Mouse (Mus musculus) frontal cortex, postnatal 36 days (tissue): ENCODE measurements at regions not wholly inside any gene's neighbourhood (a gene's known extent, or its start where the extent isn't known, plus 50 kb on each side); places are given as distances from the start of the nearest gene placed in this dataset.
A peak's percentile ranks its signal among the peaks of the same experiment; 100 is the strongest.
"Not testable (repeated sequence)": the region's sequence is repeated elsewhere in the genome, so short reads cannot be mapped to it uniquely, and the experiment has no call there.

Experiments
- DNase-seq, 2 experiments: peaks; one replicate each; pipeline ENCODE4 v3.0.0; 2022; ENCODE audit warnings: low spot score in 2 of 2

DNA sequence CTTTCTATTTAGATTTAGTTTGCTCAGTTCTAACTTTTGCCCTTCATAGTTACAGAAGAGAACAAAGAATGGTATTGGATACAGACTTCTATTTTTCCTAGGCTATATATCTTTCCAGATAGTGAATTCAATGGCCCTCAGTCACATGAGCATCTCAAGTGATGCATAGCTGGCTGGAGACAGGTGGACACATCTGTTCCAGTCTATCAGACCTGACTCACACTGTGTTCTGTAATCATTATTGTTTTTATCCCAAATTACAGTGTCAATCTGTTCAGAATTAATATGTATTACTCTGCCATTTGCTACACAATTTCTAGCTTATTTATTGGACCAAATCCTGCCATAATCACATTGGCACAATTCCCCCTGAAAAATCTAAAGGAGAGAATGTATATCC, 298.0 kb upstream of the Foxg1 start:
- no peak for DNase-seq

DNA sequence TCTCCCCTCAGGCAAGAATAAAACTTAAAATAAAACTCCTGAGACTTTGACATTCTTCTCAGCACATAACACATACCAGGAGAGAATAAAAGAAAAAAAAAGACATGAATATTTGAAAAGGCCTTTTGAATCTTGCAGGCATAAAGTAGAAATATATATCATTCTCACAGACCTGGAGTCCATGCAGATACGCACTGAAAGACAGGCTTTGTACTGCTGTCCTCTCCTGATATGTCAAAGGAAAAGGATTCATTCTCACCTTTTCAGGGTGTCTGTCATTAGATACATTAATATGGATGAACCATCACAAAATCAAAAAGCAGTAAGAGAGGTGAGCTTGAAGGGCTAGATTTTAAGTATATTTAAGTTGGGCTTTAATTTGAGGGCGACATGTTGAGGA, 296.4 kb upstream of the Foxg1 start:
- no peak for DNase-seq

DNA sequence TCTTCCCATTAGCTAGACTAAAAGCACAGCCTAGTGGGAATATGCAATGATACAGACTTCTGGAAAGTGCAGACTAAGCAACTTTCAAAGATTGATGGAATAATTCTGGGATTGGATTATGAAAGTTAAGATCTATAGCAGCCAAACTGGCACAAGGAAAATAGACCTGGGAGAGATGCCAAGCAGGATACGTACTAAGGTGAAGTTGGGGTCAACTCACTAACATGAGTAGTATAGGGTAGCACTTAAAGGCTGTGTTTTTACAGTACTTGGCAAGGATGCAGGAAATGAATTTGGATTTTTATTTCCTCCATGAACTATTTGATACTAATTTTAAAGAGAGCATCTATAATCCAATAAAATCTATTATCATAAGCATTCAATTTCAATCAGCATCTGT, 292.3 kb upstream of the Foxg1 start:
- DNase-seq, result no peak

DNA sequence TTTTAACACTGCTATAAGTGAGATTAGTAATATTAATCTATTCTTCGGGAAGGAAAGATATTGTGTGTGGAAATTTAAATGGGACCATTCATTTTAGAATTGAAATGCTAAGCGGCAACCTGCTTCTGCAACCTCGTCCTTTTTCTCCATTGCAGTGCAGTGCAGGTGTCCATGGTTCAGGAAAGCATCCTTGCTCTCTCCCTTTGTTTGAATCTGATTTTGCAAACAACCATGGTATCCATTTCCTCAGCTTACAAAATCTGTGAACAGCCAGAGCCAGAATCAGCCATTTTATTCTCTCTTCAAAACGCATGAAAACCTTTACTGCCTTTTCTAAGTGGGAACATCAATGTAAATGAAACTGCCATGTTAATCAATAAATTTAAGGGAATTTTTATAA, 276.5 kb upstream of the Foxg1 start:
- no peak for DNase-seq

DNA sequence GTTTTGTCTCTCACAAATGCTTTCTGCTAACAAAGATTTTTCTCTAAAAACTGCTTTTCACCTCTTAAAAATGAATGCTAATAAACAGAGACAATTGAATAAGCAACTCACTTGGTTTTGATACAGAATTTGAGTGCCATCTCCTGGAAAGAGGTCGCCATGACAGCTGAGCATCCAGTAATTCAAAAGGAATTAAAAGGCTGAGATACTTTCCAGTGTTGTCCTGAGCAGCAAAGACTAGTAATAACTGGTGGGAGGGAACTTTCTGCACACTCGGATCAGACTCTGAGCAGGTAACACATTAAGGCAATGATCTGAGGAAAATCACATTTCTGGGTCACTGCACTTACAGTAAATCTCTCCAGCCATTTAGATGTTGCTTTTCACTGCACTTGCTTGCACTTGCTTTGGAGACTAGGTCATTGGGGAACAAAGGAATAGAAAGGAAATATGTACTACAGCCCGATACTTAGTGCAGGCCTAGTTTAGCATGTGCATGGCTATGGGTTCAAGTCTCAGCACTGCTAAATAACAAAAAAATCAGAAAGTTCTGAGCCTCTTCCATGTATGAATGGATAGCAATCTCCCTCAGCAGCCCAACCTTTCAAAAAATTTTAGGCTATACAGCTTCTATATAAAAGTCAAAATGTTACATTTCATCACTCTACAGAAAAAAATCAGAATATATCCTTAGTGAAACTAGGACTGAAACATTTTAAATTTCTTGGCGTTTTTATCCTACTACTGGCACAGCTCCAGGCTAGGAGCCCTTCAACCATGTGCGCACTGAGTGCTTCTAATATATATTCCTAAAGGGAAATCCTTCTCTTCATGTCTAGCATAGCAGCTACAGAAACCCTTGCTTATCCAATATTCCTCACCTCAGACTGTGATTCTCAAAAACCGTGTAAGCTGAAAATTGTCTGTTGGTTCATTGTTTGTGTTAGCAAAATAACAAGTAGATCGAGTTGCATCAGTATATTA, 275.8 kb upstream of the Foxg1 start:
- DNase-seq, result peak; percentile 36 to 70

DNA sequence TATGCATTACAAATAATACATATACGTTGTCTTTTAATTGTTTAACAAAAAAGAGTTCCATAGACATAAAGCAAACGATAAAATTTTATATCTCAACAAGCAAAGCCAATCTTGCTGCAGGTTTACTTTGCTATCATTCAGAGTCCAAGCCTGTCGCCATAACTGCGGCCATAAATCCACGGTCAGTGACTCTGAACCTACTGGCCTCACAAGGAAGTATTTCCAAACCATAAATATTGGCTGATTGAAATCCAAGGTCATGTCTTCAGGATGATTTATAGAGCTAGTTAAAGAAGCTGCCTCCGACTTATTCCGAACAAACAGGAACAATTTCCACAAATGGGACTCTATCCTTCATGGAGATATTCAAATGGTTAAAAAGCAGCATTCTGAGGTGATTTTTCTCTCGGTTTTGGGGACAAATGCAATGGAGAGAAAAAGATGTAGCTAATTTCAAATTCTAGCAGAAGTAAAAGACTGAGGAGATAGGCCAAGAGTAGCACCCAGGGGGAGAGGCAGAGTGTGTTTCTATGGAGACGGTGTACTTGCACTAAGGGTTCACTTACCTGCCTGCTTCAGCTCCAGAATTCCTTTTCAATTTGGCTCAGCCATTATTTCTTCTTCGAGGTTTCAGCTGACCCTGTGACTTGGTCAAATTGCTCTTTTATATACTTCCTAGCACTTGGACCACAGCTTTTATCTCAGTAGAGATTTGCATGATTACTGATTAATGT, 274.9 kb upstream of the Foxg1 start:
- no peak for DNase-seq

DNA sequence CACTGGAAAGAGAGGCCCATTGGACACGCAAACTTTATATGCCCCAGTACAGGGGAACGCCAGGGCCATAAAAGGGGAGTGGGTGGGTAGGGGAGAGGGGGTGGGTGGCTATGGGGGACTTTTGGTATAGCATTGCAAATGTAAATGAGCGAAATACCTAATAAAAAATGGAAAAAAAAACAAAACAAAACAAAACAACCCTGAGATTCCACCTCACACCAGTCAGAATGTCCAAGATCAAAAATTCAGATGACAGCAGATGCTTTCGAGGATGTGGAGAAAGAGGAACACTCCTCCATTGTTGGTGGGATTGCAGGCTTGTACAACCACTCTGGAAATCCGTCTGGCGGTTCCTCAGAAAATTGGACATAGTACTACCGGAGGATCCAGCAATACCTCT, 251.4 kb upstream of the Foxg1 start:
- DNase-seq, result not testable (repeated sequence)

DNA sequence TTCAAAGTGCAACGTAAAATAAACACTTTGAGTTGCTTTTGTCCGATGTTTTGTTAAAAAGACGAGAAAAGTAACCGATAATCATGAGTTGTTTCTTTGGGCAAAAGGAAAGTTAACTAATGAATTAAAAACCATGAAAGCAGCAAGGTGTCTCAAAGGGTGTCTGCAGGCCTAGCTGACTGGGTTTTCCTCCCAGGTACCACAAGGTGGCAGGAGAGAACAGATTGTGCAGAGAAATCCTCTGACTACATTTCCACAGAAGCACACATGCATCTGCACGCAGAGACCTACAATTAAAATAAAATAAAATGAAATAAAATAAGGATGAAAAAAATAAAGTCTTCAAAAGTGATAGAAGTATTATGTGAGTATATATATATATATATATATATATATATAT, 212.4 kb upstream of the Foxg1 start:
- peak; percentile 9 to 35 for DNase-seq

DNA sequence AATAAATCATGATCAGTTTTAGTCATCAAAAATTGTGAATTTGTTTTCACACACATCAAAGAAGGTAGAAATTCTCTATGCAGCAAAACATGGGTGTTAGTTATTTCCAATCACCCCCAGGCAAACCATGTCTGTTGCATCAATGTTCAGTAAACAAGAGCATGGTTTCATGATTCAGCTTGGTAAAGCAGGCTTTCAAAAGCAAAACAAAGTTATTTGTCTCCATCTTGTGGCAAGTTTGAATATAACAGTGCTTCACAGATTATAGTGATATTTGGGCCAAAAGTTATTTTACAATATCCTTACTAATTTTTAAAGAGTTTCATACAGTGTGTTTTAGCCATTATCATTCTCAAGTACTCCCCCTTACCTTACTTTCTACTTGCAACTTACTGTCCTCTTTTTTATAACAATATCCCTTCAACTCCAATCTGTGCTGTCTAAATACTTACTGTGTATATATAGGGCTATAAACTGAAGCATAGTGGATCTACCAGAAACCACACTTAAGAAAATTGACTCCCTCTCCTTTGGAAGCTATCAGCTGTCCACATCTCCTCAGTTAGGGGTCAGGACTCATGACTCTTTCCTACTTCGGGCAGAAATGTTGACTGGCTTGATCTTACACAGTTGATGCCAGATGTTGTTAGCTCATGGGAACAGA, 211.3 kb upstream of the Foxg1 start:
- peak in 1 of 2 experiments; percentile 3 for DNase-seq

DNA sequence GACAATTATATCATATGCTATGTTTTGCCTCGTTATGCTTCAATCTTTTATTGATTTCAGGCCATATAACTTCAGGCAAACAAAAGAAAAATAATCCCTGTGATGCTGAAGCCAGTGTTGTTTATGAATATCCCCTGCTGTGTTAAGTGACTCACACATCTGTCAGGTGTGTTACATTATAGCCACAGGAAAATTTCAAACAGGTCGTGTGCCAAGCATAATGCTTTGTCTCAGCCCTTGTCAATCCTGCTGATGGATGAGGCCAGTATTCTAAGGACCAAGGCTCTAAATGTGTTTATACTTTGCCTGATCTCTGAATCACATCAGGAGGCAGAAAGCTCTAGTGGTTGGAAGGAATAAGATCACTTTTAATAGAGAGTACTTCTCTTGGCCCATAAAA, 191.1 kb upstream of the Foxg1 start:
- DNase-seq, result no peak

DNA sequence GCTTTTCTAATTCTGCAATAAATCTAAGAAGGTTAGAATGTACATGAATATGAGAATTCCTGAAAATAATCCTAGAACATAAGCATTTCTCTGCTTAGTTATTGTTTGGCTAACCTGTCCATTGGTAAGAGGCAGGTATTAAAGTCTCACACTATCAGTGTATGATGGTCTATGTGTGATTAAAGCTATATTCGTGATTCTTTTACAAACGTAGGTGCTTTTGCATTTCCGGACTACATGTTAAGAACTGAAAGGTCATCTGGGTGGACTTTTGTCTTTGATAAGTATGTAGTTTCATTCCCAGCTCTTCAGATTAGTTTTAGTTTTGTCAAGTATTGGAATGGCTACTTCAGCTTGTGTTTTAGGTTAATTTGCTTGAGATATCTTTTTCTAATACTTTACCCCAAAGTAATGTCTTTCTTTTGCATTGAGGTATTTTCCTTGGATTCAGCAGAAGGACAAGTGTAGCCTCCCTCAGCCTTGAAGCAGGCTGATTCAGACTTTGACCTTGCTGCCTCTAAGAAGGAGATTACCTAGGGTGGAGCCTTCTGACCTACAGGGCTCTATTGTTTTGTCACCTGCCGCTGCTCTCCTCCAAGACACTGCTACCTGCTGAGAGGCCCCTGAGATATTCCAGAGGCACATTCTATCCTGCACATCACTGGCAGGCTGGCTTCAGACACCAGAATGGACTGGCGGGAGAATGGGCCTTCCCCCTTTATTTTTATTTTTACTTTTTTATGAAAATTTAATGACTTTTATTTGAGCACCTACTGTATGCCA, 148.7 kb upstream of the Foxg1 start:
- DNase-seq, result no peak
